9 mouse cellular contexts compared by ENCODE assay signal in the genomic region with DNA sequence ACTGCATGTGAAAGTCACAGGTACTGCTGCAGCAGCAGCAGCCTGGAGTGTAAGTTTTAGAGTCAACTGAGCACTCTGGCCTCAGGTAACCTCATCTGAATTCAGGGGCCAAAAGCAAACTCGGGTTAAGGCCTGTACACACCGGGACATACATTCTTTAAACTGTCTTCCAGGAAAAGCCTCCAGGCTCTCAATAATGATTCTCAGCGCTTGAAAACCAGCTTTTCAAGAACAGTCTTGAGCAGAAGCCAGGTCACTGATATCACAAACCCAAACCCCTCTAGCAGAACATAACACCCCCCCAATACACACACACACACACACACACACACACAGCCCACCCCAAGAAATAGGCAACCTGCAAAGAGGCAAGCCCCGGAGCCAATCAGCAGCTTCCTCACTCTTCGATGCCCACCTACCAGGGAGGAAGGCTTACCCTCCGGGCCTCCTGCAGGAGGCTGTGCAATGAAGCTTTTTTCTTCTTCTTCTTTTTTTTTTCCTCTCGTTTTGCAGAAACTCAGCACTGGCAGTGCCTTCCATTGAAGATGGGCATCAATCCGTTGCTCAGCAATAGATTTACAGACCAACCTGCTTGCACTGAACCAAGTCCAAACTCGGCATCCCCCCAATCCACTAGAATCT. TPM values are rescaled to one million over a fixed set of nuclear protein-coding genes. Genes with fewer than 3 reads are reported as not detected.
A peak's percentile ranks its signal among the peaks of the same experiment; 100 is the strongest.
DNase-seq lines count a peak whose midpoint lies in the region; ATAC-seq and TF ChIP-seq lines count a peak whose summit lies in the region.
"Had no signal": no experiment of that assay in that cellular context is flagged by ENCODE, and none has a peak within 500 bp of the region (broad histone marks: within the 10 kb centered on the region; RNA-seq: fewer than 3 reads in every experiment).

No protein-coding gene starts in this region.

- H3K9ac ChIP-seq in kidney, embryonic 14.5 days (ENCODE audit: low read depth, low read length) = peak overlapping the region; percentile 34; the same call in 1 of the 2 replicates
- no peak overlapping the region for H3K9ac ChIP-seq in hindbrain, postnatal 0 days (replicated peaks; ENCODE audit: low read length)
- H3K9ac ChIP-seq in neural tube, embryonic 12.5 days = 0 out of 2 replicates have a peak overlapping the region, but pooled peaks have one; percentile 55

- H3K4me1 ChIP-seq in kidney, embryonic 14.5 days (ENCODE audit: control insufficient read depth, insufficient read depth, low read length) = peaks cover 54% of the 10 kb centered on the region
- H3K4me1 ChIP-seq in hindbrain, postnatal 0 days (ENCODE audit: insufficient read depth, low read length) = peaks cover 25% of the 10 kb centered on the region; the same call in 1 of the 2 replicates
- H3K4me1 ChIP-seq in neural tube, embryonic 12.5 days = peaks cover 69% of the 10 kb centered on the region

- no peaks in the 10 kb centered on the region for H3K27me3 ChIP-seq in kidney, embryonic 14.5 days (ENCODE audit: control insufficient read depth, insufficient read depth, low read length)
- H3K27me3 ChIP-seq in hindbrain, postnatal 0 days (ENCODE audit: insufficient read depth, low read length) = no peaks in the 10 kb centered on the region
- H3K27me3 ChIP-seq in neural tube, embryonic 12.5 days (replicated peaks) = no peaks in the 10 kb centered on the region

- H3K36me3 ChIP-seq in kidney, embryonic 14.5 days (ENCODE audit: control insufficient read depth, insufficient read depth, low read length) = no peaks in the 10 kb centered on the region
- no peaks in the 10 kb centered on the region for H3K36me3 ChIP-seq in hindbrain, postnatal 0 days (ENCODE audit: insufficient read depth, low read length)
- H3K36me3 ChIP-seq in neural tube, embryonic 12.5 days = no peaks in the 10 kb centered on the region

- no peaks in the 10 kb centered on the region for H3K9me3 ChIP-seq in kidney, embryonic 14.5 days (ENCODE audit: control insufficient read depth, low read length)
- H3K9me3 ChIP-seq in hindbrain, postnatal 0 days (ENCODE audit: low read length) = no peaks in the 10 kb centered on the region
- no peaks in the 10 kb centered on the region for H3K9me3 ChIP-seq in neural tube, embryonic 12.5 days

- no peak for TF ChIP-seq CTCF in hindbrain, postnatal 0 days (IDR thresholded peaks at IDR 0.05; ENCODE audit: low read depth)

- peak overlapping the region; percentile 52 for H3K4me2 ChIP-seq in kidney, embryonic 14.5 days (replicated peaks; ENCODE audit: low read depth, low read length)
- peak overlapping the region; percentile 67 for H3K4me2 ChIP-seq in hindbrain, postnatal 0 days (ENCODE audit: low read depth, low read length)
- peak overlapping the region; percentile 78 for H3K4me2 ChIP-seq in neural tube, embryonic 12.5 days (replicated peaks)

- no peak for DNase-seq in kidney, adult 11 months
- DNase-seq in embryo, embryonic 9.5 days (ENCODE audit: extremely low spot score) = peak; percentile 29
- DNase-seq in hindbrain, postnatal 0 days (ENCODE audit: low spot score) = no peak
- no peak for DNase-seq in natural killer cell, adult 2 months (ENCODE audit: low spot score in 2 of 2)
- DNase-seq in frontal cortex, postnatal 36 days (ENCODE audit: low spot score in 2 of 2) = no peak
- DNase-seq in thymus, postnatal 10 days (ENCODE audit: low spot score in 2 of 2) = no peak
- DNase-seq: cerebellum, adult 9-11 months had no signal

- peak overlapping the region; percentile 62 for H3K4me3 ChIP-seq in kidney, embryonic 14.5 days (ENCODE audit: low read length)
- peak overlapping the region; percentile 58 for H3K4me3 ChIP-seq in hindbrain, postnatal 0 days (ENCODE audit: low read length)
- peak overlapping the region; percentile 55 for H3K4me3 ChIP-seq in neural tube, embryonic 12.5 days

- no peak for ATAC-seq in kidney, embryonic 14.5 days (ENCODE audit: low FRiP score, low TSS enrichment)
- ATAC-seq in hindbrain, postnatal 0 days = no peak
- ATAC-seq in neural tube, embryonic 12.5 days (ENCODE audit: low FRiP score, low read depth) = no peak

- H3K27ac ChIP-seq in kidney, embryonic 14.5 days (ENCODE audit: low read depth, low read length) = peak overlapping the region; percentile 55
- H3K27ac ChIP-seq in hindbrain, postnatal 0 days = no peak overlapping the region
- H3K27ac ChIP-seq in neural tube, embryonic 12.5 days = no peak overlapping the region

- WGBS in kidney, embryonic 14.5 days = 2% methylated on average over 9 of the region's 9 CpGs
- WGBS in hindbrain, postnatal 0 days = 5% methylated on average over 9 of the region's 9 CpGs
- 1% methylated on average over 9 of the region's 9 CpGs for WGBS in neural tube, embryonic 12.5 days

RNA-seq across cellular contexts. Expression of a gene that starts 1.7 kb away (rescaled TPM):
- polyA plus RNA-seq in kidney, embryonic 14.5 days (2014; fragmentation: Nextera tagmentation; extraction: Ambion mirVana) = 10.4 and 22.8 TPM in 2 replicates
- 4.5 and 11.3 TPM in 2 replicates for total RNA-seq in hindbrain, postnatal 0 days (2014; rRNA removed)
- 2.8 and 2.9 TPM in 2 replicates for polyA plus RNA-seq in hindbrain, postnatal 0 days (2015; fragmentation: Nextera tagmentation; extraction: Ambion mirVana)
- polyA plus RNA-seq in neural tube, embryonic 12.5 days (2016; fragmentation: Nextera tagmentation; extraction: Ambion mirVana) = 10.3 and 10.6 TPM in 2 replicates

RNA-seq across cellular contexts. Expression of a gene that starts 19.8 kb away (rescaled TPM):
- polyA plus RNA-seq in kidney, embryonic 14.5 days (2014; fragmentation: Nextera tagmentation; extraction: Ambion mirVana) = 0.21 and 0.43 TPM in 2 replicates
- total RNA-seq in hindbrain, postnatal 0 days (2014; rRNA removed) = 0.84 TPM in 1 of 2 replicates, not detected in the other
- polyA plus RNA-seq in hindbrain, postnatal 0 days (2015; fragmentation: Nextera tagmentation; extraction: Ambion mirVana) = 0.19 and 0.23 TPM in 2 replicates
- 0.49 TPM in 1 of 2 replicates, not detected in the other for polyA plus RNA-seq in neural tube, embryonic 12.5 days (2016; fragmentation: Nextera tagmentation; extraction: Ambion mirVana)

RNA-seq across cellular contexts. Expression of a gene that starts 28.3 kb away (rescaled TPM):
- polyA plus RNA-seq in kidney, embryonic 14.5 days (2014; fragmentation: Nextera tagmentation; extraction: Ambion mirVana) = not detected in 2 replicates
- total RNA-seq in hindbrain, postnatal 0 days (2014; rRNA removed) = 6.0 and 6.2 TPM in 2 replicates
- polyA plus RNA-seq in hindbrain, postnatal 0 days (2015; fragmentation: Nextera tagmentation; extraction: Ambion mirVana) = 0.78 and 1.3 TPM in 2 replicates
- not detected in 2 replicates for polyA plus RNA-seq in neural tube, embryonic 12.5 days (2016; fragmentation: Nextera tagmentation; extraction: Ambion mirVana)
